Mouse (Mus musculus) MEL (cell line): ENCODE measurements around the gene Shmt1. TPM values are rescaled to one million over a fixed set of nuclear protein-coding genes. Genes with fewer than 3 reads are reported as not detected.

Source experiments
- DNase-seq: peaks from one replicate; pipeline ENCODE4 v3.0.0; 2011; ENCODE audit warnings: low read depth, low spot score
- H3K27ac ChIP-seq: 2 replicates; pipeline ENCODE4 v1.5.1; 2012; ENCODE audit warnings: low read depth, mild to moderate bottlenecking, control low read depth, low read length, moderate library complexity; ENCODE audit not compliant: control insufficient read depth
- H3K27me3 ChIP-seq, 2 experiments: fragments of 150-350 bp in 1 of 2; sonication (generic) in 1 of 2; 2 replicates each; pipeline ENCODE4 v1.6.1; 2012; ENCODE audit warnings: low read length in 2 of 2, mild to moderate bottlenecking in 2 of 2, improper control_type of control experiment in 1 of 2, moderate library complexity in 1 of 2; ENCODE audit not compliant: insufficient read depth in 2 of 2, control insufficient read depth in 1 of 2
- H3K36me3 ChIP-seq, 2 experiments: 2 replicates each; pipeline ENCODE4 v1.6.1; 2012 to 2014; ENCODE audit warnings: low read length in 2 of 2, improper control_type of control experiment in 1 of 2, inconsistent platforms in 1 of 2, mild to moderate bottlenecking in 1 of 2; ENCODE audit not compliant: insufficient read depth in 2 of 2, control insufficient read depth in 1 of 2
- H3K4me1 ChIP-seq, 2 experiments: fragments of 150-350 bp in 1 of 2; sonication (generic) in 1 of 2; 2 replicates each; pipeline ENCODE4 v1.6.1; 2012; ENCODE audit warnings: low read length in 2 of 2, improper control_type of control experiment in 1 of 2, mild to moderate bottlenecking in 1 of 2; ENCODE audit not compliant: insufficient read depth in 2 of 2, control insufficient read depth in 1 of 2
- H3K4me3 ChIP-seq, 2 experiments: fragments of 150-350 bp in 1 of 2; sonication (generic) in 1 of 2; 2 replicates each; pipeline ENCODE4 v1.5.1; 2012; ENCODE audit warnings: low read depth in 2 of 2, low read length in 2 of 2, mild to moderate bottlenecking in 2 of 2, moderate library complexity in 2 of 2, control low read depth in 1 of 2, improper control_type of control experiment in 1 of 2; ENCODE audit not compliant: control insufficient read depth in 1 of 2, insufficient read depth in 1 of 2
- H3K79me2 ChIP-seq: 2 replicates; pipeline ENCODE4 v1.6.1; 2012; ENCODE audit warnings: mild to moderate bottlenecking, low read length, moderate library complexity; ENCODE audit not compliant: control insufficient read depth, poor library complexity, insufficient read depth
- H3K9ac ChIP-seq: 2 replicates; pipeline ENCODE4 v1.6.1; 2012; ENCODE audit warnings: low read depth, mild to moderate bottlenecking, control low read depth, low read length, moderate library complexity; ENCODE audit not compliant: control insufficient read depth, poor library complexity, severe bottlenecking
- H3K9me3 ChIP-seq: fragments of 150-350 bp; sonication (generic); replicated peaks from 2 replicates; pipeline ENCODE4 v1.6.1; 2012; ENCODE audit warnings: mild to moderate bottlenecking, low read length, improper control_type of control experiment, moderate library complexity; ENCODE audit not compliant: insufficient read depth
- BHLHE40 ChIP-seq: IDR thresholded peaks from 2 replicates; pipeline ENCODE4 v1.6.1; 2012; ENCODE audit warnings: low read depth, mild to moderate bottlenecking, inconsistent platforms, low read length, improper control_type of control experiment, borderline replicate concordance
- CHD2 ChIP-seq: IDR thresholded peaks from 2 replicates; pipeline ENCODE4 v1.6.1; 2011; ENCODE audit warnings: low read length, improper control_type of control experiment
- CTCF ChIP-seq, 3 experiments: IDR thresholded peaks in 2 of 3; conservative IDR thresholded peaks in 1 of 3; 2 replicates each; pipeline ENCODE4 v1.5.1; 2011 to 2012; ENCODE audit warnings: low read length in 3 of 3, low read depth in 2 of 3, mild to moderate bottlenecking in 2 of 3, improper control_type of control experiment in 1 of 3, inconsistent platforms in 1 of 3, mixed read lengths in 1 of 3, moderate library complexity in 1 of 3; ENCODE audit not compliant: control insufficient read depth in 1 of 3, insufficient read depth in 1 of 3, poor library complexity in 1 of 3, severe bottlenecking in 1 of 3
- GABPA ChIP-seq: IDR thresholded peaks from 2 replicates; pipeline ENCODE4 v1.6.1; 2012; ENCODE audit warnings: low read depth, mild to moderate bottlenecking, inconsistent platforms, low read length, improper control_type of control experiment, moderate library complexity
- HCFC1 ChIP-seq: IDR thresholded peaks from 2 replicates; pipeline ENCODE4 v1.6.1; 2012; ENCODE audit warnings: low read depth, mild to moderate bottlenecking, inconsistent platforms, low read length, improper control_type of control experiment, moderate library complexity
- MAX ChIP-seq: IDR thresholded peaks from 2 replicates; pipeline ENCODE4 v1.6.1; 2011; ENCODE audit warnings: low read length, improper control_type of control experiment
- MEF2A ChIP-seq: IDR thresholded peaks from 2 replicates; pipeline ENCODE4 v1.6.1; 2014; ENCODE audit warnings: low read depth, mild to moderate bottlenecking, inconsistent platforms, low read length, improper control_type of control experiment; ENCODE audit not compliant: poor library complexity, insufficient replicate concordance, severe bottlenecking; ENCODE audit errors: extremely low read depth
- MYB ChIP-seq: IDR thresholded peaks from 2 replicates; pipeline ENCODE4 v1.6.1; 2011; ENCODE audit warnings: mild to moderate bottlenecking, low read depth, low read length, improper control_type of control experiment
- MYC ChIP-seq: IDR thresholded peaks from 2 replicates; pipeline ENCODE4 v1.6.1; 2011; ENCODE audit warnings: low read depth, mild to moderate bottlenecking, low read length, improper control_type of control experiment, moderate library complexity
- NELFE ChIP-seq: IDR thresholded peaks from 2 replicates; pipeline ENCODE4 v1.6.1; 2011; ENCODE audit warnings: low read depth, low read length, improper control_type of control experiment
- NRF1 ChIP-seq: IDR thresholded peaks from 2 replicates; pipeline ENCODE4 v1.6.1; 2014; ENCODE audit warnings: low read depth, mild to moderate bottlenecking, inconsistent platforms, low read length, improper control_type of control experiment, moderate library complexity; ENCODE audit not compliant: poor library complexity, insufficient read depth, severe bottlenecking
- POLR2AphosphoS5 ChIP-seq: IDR thresholded peaks from 2 replicates; pipeline ENCODE4 v1.6.1; 2012; ENCODE audit warnings: low read depth, borderline replicate concordance, mild to moderate bottlenecking, inconsistent platforms, low read length, moderate library complexity, mixed read lengths
- SMC3 ChIP-seq: IDR thresholded peaks from 2 replicates; pipeline ENCODE4 v1.6.1; 2011; ENCODE audit warnings: low read depth, low read length, improper control_type of control experiment
- TBP ChIP-seq: IDR thresholded peaks from 2 replicates; pipeline ENCODE4 v1.8.0; 2011; ENCODE audit warnings: low read depth, low read length, improper control_type of control experiment
- UBTF ChIP-seq: IDR thresholded peaks from 2 replicates; pipeline ENCODE4 v1.6.1; 2012; ENCODE audit warnings: low read depth, mild to moderate bottlenecking, inconsistent platforms, low read length, improper control_type of control experiment, moderate library complexity, borderline replicate concordance; ENCODE audit not compliant: insufficient read depth
- USF1 ChIP-seq: IDR thresholded peaks from 2 replicates; pipeline ENCODE4 v1.6.1; 2014; ENCODE audit warnings: low read depth, mild to moderate bottlenecking, inconsistent platforms, low read length, improper control_type of control experiment, moderate library complexity
- ZC3H11A ChIP-seq: IDR thresholded peaks from 2 replicates; pipeline ENCODE4 v1.6.1; 2012; ENCODE audit warnings: low read depth, mild to moderate bottlenecking, inconsistent platforms, low read length, improper control_type of control experiment
- ZMIZ1 ChIP-seq: IDR thresholded peaks from 2 replicates; pipeline ENCODE4 v1.6.1; 2012; ENCODE audit warnings: low read depth, mild to moderate bottlenecking, inconsistent platforms, low read length, improper control_type of control experiment, moderate library complexity
- ZNF384 ChIP-seq: IDR thresholded peaks from 2 replicates; pipeline ENCODE4 v1.6.1; 2012; ENCODE audit warnings: low read depth, mild to moderate bottlenecking, inconsistent platforms, low read length, improper control_type of control experiment
- polyA plus RNA-seq, 2 experiments: library from polyadenylated mRNA; stranded (reverse) in 1 of 2; unstranded in 1 of 2; fragments of >175 nt in 1 of 2; fragments of >200 nt in 1 of 2; gene quantifications; 2 replicates each; pipeline versions ENCODE4 v1.2.1 to v1.2.4; 2012; ENCODE audit warnings: low replicate concordance in 2 of 2, low read depth in 1 of 2; ENCODE audit not compliant: insufficient read length in 2 of 2, insufficient read depth in 1 of 2, missing spikeins in 1 of 2
- total RNA-seq: library from RNA; depleted of rRNA; stranded (reverse); fragments of 300-350 nt; gene quantifications from 2 replicates; pipeline ENCODE4 v1.2.3, GENCODE M21; 2012

Gene Shmt1
- total and polyA plus RNA-seq, 3 experiments, result 55.3 to 71.4 TPM; not detected in 1

DNA sequence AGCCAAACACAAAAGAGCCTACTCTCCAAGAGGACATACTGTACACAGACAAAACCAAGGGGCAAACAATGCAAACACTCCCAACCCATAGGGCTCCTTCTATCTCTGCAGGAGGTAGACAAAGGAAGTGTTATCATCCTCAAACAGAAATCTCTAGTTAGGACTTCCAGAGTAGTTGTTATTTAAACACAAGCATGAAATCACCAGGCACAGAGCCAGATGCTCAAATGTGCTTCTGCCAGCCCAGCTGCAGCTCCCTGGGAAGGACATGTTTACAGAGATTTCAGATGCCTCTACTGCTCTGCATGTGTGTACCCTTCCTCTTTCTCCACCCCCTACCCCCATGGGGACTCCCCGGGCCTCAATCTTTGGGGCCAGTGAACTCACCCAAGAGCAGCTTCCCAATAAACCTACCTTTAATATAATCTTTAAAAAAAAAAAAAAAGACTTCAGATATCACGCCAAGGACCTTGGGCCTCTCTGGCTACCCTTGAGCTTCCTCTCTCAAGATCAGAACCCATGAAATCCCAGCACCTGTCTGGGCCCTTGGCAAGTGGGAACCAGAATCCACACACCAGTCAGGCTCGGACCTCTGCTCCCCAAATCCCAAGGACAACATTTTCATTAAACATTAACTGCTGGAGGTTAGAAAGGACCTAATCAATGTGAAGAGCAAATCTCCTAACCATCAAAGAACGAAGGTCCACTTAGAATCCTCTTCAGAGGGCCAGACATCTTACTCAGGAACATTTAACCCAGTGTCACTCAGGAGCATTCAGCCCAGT lies 3.0 kb downstream of the Shmt1 start (continued):
- no peak for TF ChIP-seq CHD2
- peak; percentile 77; the same call in 1 of the 2 replicates for TF ChIP-seq MYC
- no peak for TF ChIP-seq ZMIZ1
- TF ChIP-seq, all 39 proteins: peak for 12

- H3K79me2 ChIP-seq, result no peaks in the 10 kb centered on the region
- no peaks in the 10 kb centered on the region for H3K27me3 ChIP-seq
- H3K27ac ChIP-seq, result no peak overlapping the region
- no peak overlapping the region for H3K9ac ChIP-seq
- H3K36me3 ChIP-seq, result peaks cover 0 to 3% of the 10 kb centered on the region in 2 experiments; a peak in 1 of 4 replicates
- H3K4me1 ChIP-seq, result no peaks in the 10 kb centered on the region
- DNase-seq, result no peak
- H3K9me3 ChIP-seq, result no peaks in the 10 kb centered on the region
- no peak for TF ChIP-seq UBTF
- no peak for TF ChIP-seq NELFE
- TF ChIP-seq ZC3H11A, result no peak
- no peak for TF ChIP-seq MYC
- no peak for TF ChIP-seq MYB
- no peak for TF ChIP-seq CHD2
- no peak for TF ChIP-seq TBP
- no peak for TF ChIP-seq MEF2A
- H3K4me3 ChIP-seq, result no peak overlapping the region
These were observed 10.6 kb downstream of the Shmt1 start for GRCm38 (mm10) chr11:60800892-60801291.

DNA sequence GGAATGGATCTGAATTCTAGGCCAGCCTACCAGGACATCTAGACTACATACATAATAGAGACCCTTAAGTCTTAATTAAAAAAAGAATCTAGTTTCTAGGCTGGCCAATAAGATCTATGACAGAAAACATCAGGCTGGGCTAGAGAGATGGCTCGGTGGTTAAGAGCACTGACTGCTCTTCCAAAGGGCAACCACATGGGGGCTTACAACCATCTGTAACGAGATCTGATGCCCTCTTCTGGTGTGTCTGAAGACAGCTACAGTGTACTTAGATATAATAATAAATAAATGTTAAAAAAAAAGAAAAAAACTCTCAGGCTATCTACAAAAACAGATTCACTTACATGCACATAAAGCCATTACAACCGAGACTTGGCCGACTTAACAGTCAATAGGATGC lies 11.5 kb downstream of the Shmt1 start:
- H3K27me3 ChIP-seq, result no peaks in the 10 kb centered on the region
- no peaks in the 10 kb centered on the region for H3K9me3 ChIP-seq

DNA sequence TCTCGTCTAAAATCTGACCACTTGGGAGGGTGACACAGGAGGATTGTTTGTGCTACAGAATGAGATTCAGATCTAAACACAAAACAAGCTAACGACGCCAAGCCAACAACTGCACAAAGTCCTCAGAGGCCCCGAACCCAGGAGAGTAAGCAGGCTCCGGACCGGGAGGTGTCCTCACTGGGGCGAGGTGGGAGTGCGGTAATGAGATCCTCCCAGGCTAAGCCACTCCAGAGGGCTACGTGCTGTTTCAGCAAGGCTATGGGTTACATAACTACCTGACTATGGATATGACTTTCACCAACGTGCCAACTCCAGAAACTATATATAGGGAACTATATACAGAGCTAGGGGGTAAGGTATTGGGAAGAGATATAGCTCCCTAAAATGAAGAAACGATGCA lies 15.2 kb downstream of the Shmt1 start:
- H3K27ac ChIP-seq, result no peak overlapping the region

More for the DNA sequence above, 11.5 kb downstream of the Shmt1 start:
- no peaks in the 10 kb centered on the region for H3K4me1 ChIP-seq
- no peaks in the 10 kb centered on the region for H3K79me2 ChIP-seq
- H3K36me3 ChIP-seq, result peaks cover 0 to 3% of the 10 kb centered on the region in 2 experiments; a peak in 1 of 4 replicates
- no peak overlapping the region for H3K9ac ChIP-seq
- H3K27ac ChIP-seq, result no peak overlapping the region
- no peak for TF ChIP-seq ZNF384
- peak in 1 of 3 experiments; percentile 47; a peak in 2 of 6 replicates for TF ChIP-seq CTCF (IDR thresholded peaks at IDR 0.05 in 2 of 3, conservative IDR thresholded peaks at IDR 0.05 in 1 of 3; ENCODE audit: control insufficient read depth in 1 of 3, insufficient read depth in 1 of 3, low read depth in 2 of 3, low read length in 3 of 3, poor library complexity in 1 of 3, severe bottlenecking in 1 of 3)
- no peak overlapping the region for H3K4me3 ChIP-seq
- no peak for DNase-seq

More for the DNA sequence above, 15.2 kb downstream of the Shmt1 start:
- no peaks in the 10 kb centered on the region for H3K79me2 ChIP-seq
- no peaks in the 10 kb centered on the region for H3K27me3 ChIP-seq
- H3K4me3 ChIP-seq, result no peak overlapping the region
- H3K36me3 ChIP-seq, result peaks cover 0 to 5% of the 10 kb centered on the region in 2 experiments; a peak in 2 of 4 replicates
- H3K4me1 ChIP-seq, result no peaks in the 10 kb centered on the region
- H3K9ac ChIP-seq, result no peak overlapping the region
- DNase-seq, result no peak
- no peaks in the 10 kb centered on the region for H3K9me3 ChIP-seq
- no peak for TF ChIP-seq NRF1
- no peak for TF ChIP-seq CTCF (IDR thresholded peaks at IDR 0.05 in 2 of 3, conservative IDR thresholded peaks at IDR 0.05 in 1 of 3; ENCODE audit: control insufficient read depth in 1 of 3, insufficient read depth in 1 of 3, low read depth in 2 of 3, low read length in 3 of 3, poor library complexity in 1 of 3, severe bottlenecking in 1 of 3)
- TF ChIP-seq BHLHE40, result no peak
- TF ChIP-seq GABPA, result no peak
- TF ChIP-seq SMC3, result no peak
- no peak for TF ChIP-seq USF1
- TF ChIP-seq HCFC1, result no peak
- no peak for TF ChIP-seq MAX
- no peak for TF ChIP-seq POLR2AphosphoS5
